Mouse (Mus musculus): ENCODE measurements around the gene Gsg1.

The Gsg1 gene

DNA sequence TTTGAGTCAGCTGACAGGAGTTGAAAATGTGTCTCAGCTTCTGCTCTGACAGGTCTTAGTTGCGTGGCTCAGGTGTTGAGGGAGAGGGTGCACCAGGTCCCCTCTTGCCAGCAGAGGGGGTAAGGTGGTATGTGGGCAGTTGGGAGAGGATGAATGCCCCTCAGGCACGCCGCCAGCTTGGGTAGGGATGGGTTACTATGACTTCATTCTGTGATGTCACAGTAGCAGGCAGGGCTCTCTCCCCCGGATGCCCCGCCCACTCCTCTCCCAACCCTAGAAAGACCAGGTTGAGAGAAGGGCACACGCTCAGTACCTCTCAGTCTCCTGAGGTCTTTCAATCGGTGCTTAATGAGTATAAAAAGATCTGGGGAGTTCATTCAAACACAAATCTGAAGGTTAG lies at the start of gene Gsg1:
Gsg1 (minus strand) TSS at position 199 of the 400 bp plus-strand sequence.
- no peak for DNase-seq

DNA sequence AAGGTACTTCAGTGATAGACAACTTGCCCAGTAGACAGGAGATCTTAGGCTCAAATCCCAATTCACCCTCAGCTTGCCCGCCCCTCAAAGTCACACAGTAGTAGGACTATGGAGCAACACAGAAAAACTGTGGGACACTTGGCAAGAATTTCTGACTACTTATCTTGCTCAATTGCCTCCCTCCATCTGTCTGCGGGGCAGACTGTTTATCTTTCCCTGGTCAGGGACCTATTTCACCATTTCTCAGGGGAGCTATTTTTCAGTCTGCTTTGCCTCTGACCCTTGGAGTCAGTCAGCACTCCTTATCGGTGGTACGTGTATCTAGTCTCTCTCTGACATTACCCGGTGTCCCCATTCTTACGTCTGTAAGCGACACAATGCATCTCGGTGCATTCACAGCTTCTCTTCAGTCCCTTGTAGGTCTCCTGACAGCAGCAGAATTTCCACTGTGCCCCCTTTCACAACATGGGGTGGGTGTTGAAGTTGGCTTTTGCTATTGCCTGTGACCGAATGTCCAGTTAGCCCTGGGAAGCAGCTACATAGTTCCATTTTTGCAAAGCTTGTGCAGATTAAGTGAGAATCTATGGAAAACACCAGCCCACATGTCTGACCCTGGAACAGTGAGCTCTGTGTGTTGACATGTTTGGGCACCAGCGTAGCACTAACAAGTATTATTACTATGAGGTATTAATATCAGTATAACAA lies 48.4 kb upstream of the Gsg1 start:
- DNase-seq: no peak

DNA sequence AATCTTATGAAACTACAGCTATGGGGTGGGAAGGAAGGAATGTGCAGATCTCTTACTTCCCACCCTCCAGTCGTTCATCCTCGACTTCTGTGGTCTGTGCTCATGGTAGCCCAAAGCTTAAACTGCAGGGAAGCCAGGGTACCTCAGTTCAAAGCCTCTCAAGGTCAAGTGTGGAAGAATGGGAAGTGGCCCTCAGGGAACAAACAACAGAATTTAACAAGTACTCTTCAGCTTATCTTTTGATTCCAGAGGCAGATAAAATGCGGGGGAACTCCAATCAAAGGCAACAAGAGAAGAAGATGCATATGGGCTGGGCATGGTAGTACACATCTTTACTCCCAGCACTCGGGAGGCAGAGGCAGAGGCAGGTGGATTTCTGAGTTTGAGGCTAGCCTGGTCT lies 46.3 kb upstream of the Gsg1 start:
- DNase-seq: no peak

DNA sequence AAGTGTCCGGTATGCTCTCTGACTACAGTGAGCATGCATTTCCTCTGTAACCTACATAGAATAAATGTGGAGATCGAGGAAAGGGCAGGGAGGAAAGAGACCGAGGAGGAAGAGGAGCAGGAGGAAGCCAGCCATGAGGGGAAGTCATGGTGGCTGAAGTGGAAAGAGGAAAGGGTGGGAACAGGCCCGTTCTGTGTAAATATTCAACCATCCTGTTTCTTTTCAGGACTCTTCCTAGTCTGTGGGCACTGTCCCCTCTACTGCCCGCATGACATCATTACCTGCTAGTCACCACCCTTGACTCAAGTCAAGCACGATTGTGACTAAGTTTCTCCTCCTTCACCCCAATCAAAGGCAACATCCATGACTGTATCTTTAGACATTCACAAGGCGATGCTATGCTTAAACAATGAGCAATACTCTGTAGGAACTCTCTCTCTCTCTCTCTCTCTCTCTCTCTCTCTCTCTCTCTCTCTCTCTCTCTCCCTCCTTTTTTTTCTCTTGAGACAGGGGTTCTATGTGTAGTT lies 44.9 kb upstream of the Gsg1 start:
- no peak for DNase-seq

DNA sequence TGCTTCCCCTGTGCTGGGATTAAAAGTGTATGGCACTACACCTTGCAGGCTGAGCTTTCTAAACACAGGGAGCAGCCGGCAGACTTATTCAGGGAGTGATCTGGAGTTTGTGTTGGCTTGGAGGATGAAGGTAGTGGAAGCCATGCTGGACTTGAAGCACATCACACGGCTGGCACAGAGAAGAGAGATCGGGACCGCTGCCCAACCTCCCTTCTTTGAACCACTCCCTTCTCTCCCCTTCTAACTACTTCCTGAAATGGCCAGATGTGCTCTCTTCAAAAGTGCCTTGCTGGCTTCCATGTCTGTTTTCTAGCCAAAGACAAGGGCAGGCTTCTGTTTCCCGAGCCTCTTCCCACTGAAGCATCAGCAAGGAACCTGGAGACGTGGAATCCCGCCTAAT lies 43.4 kb upstream of the Gsg1 start:
- DNase-seq: no peak

DNA sequence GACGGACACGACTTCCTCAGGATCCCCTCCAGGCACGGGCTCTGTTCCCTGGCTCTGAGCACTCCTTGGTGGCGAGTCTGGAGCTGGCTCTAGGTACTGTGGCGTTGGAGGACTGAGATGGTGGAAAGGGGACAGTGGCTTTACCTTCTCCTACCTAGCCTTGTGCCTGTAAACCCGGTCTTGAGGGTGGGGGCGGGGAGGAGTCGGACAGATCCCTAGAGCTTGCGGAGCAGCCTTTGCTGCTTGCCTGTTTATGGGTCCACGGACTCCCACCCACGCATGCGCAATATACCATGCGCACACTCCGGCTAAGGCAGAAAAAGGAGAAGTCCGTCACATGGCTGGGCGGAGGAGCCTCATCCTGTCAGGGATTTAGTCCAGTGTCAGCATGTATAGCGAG lies 42.1 kb upstream of the Gsg1 start:
- DNase-seq: peak; percentile 15

GRCm38 (mm10) chr6:135295082-135295861 lies 41.1 kb upstream of the Gsg1 start:
- peak; percentile 36 for DNase-seq

GRCm38 (mm10) chr6:135294150-135294549 lies 40.0 kb upstream of the Gsg1 start:
- no peak for DNase-seq

- peak; percentile 37 for DNase-seq
Measured at GRCm38 (mm10) chr6:135292391-135292790, 38.2 kb upstream of the Gsg1 start.

DNA sequence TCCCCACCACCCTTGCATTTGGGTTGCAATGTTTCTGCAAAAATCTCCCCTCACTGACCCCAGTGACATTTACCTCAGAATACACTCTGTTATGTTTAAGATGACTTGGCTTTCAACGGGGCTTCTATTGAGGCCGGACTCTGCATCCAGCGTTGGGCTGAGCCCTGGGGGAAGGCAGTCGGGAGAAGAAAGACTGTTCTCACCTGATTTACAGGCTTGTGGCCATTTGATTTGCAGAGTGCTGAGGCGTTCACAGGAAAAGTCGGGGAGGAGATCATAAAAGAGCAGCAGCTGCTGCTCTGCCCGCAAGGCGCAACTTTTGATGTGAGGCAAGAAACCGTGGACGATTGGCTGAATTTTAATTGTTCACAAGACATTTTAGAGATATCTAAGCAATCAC lies 25.7 kb upstream of the Gsg1 start:
- DNase-seq: no peak

GRCm38 (mm10) chr6:135279286-135279685 lies 25.1 kb upstream of the Gsg1 start:
- no peak for DNase-seq

DNA sequence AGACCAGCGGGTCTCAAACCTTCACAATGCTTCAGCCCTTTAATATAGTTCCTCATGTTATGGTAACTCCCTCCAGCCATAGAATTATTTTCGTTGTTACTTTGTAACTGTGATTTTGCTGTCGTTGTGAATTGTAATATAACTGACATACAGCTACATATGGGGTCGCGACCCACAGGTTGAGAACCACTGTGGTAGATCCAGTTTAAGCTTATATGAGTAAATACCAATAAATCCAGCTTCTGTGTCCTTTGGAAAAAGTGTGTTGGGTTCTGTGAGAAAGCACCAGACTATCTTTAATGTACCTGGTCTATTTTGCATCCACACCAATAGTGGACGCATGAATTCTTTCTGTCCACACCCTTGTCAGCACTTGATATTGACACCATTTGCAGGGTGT lies 24.2 kb upstream of the Gsg1 start:
- DNase-seq: no peak

- DNase-seq: no peak
Measured at GRCm38 (mm10) chr6:135276474-135277295, 22.5 kb upstream of the Gsg1 start.

DNA sequence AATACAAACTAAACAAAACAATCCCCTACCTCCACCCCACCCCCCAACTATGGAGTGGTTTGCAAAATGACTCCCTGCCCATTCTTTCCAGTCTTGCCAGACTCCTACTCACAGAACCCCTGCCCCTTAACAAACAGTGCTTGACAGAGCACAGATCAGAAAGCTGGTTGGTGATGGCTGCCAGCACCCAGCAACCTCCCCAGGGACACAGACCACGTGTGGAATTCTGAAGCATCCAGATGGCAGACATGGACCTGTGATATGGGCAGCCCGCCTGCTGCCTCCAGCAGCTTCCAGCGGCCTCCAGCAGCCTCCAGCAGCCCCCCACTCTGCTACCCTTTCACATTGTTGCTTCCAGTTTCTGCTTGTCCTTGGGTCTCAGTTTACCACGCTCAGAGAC lies 21.1 kb upstream of the Gsg1 start:
- no peak for DNase-seq

DNA sequence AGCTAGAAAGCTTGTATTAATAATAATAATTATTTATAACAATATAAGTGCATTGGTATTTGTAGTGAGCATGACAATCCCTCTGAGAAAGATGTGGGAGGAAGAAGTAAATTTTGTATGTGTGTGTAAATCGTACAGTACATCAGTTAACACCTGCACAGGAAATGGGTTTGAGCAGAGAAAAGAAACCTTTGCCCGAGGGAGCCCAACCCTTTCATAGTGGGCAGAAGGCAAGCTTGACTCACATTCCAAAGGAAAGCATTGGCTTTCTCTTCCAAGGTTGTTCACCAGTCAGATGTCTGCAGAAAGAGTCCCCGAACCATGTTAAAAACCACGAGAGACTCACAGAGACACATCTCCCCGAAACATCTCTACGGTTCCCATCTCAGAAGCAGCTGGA lies 18.9 kb upstream of the Gsg1 start:
- DNase-seq: no peak

DNA sequence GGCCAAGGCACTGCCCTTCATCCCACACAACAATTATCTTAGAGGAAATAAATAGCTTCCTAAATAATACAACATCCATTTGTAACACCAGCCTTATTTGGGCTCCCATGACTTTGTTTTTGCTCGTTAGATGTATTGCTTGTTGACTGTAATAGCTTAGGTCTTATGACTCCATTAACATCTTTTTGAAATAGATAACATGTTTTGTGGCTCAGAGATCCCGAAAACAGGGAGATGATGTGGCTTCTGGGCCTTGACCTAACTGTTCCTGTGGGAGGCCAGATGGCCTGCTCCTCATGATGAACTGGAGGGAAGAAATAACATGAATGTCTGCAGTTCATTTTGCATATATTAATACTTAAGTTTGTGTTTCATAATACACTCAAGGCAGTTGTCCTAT lies 17.6 kb upstream of the Gsg1 start:
- DNase-seq: no peak

GRCm38 (mm10) chr6:135269626-135270025 lies 15.5 kb upstream of the Gsg1 start:
- DNase-seq: no peak

- no peak for DNase-seq
Measured at GRCm38 (mm10) chr6:135268392-135268791, 14.2 kb upstream of the Gsg1 start.

- DNase-seq: no peak
Measured at GRCm38 (mm10) chr6:135267221-135267620, 13.1 kb upstream of the Gsg1 start.

DNA sequence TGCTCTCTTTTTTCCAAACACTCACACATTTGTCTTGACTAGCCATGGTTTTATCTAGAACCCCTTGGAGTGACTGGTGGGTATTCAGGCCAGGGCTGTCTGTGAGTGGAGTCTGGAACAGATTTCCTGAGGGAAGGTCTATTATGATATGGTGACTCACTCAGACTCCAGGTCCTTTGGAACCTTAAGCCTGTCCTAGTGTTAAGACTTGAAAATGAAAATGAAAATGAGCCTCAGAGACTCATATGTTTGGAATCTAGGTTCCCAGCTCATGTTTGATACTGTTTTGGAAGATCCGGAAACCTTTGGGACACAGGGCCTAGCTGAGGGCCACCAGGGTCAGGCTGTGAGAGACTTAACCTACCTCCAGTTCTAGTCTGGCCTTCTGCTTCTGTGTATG lies 11.9 kb upstream of the Gsg1 start:
- no peak for DNase-seq

DNA sequence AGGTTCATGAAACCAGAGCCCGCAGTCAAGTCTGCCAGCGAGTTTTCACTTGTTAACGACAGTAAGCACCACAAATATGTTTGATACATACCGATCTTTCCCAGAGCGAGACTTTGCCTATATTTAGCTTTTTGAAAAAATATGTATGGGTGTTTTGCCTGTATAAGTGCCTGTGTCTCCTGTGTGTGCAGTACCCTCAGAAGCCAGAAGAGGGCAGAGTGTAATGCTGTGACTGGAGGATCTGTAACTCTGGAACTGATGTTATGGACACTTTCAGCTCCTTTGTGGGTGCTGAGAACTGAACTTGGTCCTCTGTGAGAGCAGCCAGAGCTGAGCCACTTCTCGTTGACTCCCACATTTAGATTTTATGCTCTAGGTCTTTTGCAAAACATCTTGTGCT lies 10.0 kb upstream of the Gsg1 start:
- no peak for DNase-seq

DNA sequence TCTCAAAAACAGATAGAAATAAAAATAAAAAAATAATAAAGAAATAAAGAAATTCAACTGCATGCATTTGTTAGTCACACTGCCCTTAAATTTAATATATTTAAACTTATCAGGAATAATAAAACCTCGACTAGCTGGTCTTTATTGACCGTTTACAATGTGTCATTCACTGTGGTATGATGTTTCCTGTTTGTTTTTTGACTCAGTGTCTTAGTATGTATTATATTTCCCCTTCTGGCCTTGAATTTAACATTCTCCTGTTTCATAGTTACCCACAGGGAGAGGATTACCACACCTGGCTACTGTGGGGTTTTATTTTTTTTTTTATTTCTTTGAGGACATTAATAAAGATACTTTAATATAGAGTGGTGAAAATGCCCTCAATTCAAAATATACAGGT lies 8.4 kb upstream of the Gsg1 start:
- no peak for DNase-seq

DNA sequence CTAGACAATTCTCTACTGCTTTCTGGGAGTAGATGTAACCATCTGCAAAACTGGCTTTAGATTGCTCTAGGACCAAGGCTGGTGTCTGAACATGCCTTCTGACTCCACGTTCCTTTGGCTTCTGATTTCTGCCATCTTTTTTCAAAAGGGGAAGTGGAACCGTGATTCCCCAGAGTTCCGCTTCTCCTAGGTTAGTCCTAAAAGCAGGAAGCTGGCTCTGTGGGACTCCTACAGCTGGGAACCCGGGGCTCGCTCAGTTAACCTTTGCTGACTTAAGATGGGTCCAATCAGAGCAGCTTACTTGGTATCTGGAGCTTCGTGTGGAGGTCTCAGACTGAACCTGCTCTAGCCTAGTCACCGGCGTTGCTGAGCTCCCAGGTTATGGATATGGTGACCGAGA lies 7.0 kb upstream of the Gsg1 start:
- DNase-seq: no peak

- no peak for DNase-seq
Measured at GRCm38 (mm10) chr6:135260435-135260834, 6.3 kb upstream of the Gsg1 start.
